Mouse (Mus musculus) left cerebral cortex, adult 8-10 months (tissue): ENCODE data around the gene Ppp1r7. TPM values are rescaled to one million over a fixed set of nuclear protein-coding genes. Genes with fewer than 3 reads are reported as not detected.

ENCODE experiments used
- microRNA-seq, 2 experiments: library from miRNA; unstranded; fragments of <30 nt; microRNA quantifications; one replicate each; pipeline ENCODE4 v1.2.0; 2022
- total RNA-seq, 4 experiments: library from RNA; stranded (reverse); gene quantifications; 2 replicates each; pipeline ENCODE4 v1.2.4; 2022

Gene Ppp1r7
- total RNA-seq, 4 experiments from 2014 or later = 85.0 to 107 (median 96.8) TPM

Small RNA genes lying within 50 kb of the gene (microRNA-seq; reads per million reads assigned to microRNA genes)
- gene Mir6345 = 0 reads per million in 2 experiments
- gene Mir6902 = 0 reads per million in 2 experiments

Other genes with a start within 250 kb of the Ppp1r7 start
- gene Kif1a, start 240.9 kb upstream of the Ppp1r7 start, total RNA-seq = 100 to 1,000 TPM; 755 to 840 (median 807) TPM
- gene Agxt, start 207.6 kb upstream of the Ppp1r7 start, total RNA-seq = not detected
- gene 2310007B03Rik, start 181.9 kb upstream of the Ppp1r7 start, total RNA-seq = under 1 TPM in 1 of 4 experiments, not detected in 3; 0.27 TPM
- under 1 TPM; 0.15 to 0.42 (median 0.20) TPM for gene Crocc2, start 174.1 kb upstream of the Ppp1r7 start, total RNA-seq
- gene Sned1, start 107.0 kb upstream of the Ppp1r7 start, total RNA-seq = 10 to 100 TPM in 1 of 4 experiments, 1 to 10 TPM in 3; 7.4 to 11.0 (median 9.1) TPM
- 10 to 100 TPM; 19.3 to 20.3 (median 20.0) TPM for gene Mterf4, start 36.9 kb upstream of the Ppp1r7 start, total RNA-seq
- 10 to 100 TPM in 1 of 4 experiments, 1 to 10 TPM in 3; 5.8 to 13.6 (median 6.3) TPM for gene Pask, start 628 bp downstream of the Ppp1r7 start, total RNA-seq
- under 1 TPM; 0.18 to 0.74 (median 0.51) TPM for gene Ano7, start 31.1 kb downstream of the Ppp1r7 start, total RNA-seq
- 100 to 1,000 TPM; 148 to 174 (median 161) TPM for gene Hdlbp, start 136.0 kb downstream of the Ppp1r7 start, total RNA-seq
- 10 to 100 TPM; 12.2 to 13.9 (median 12.8) TPM for gene Farp2, start 169.2 kb downstream of the Ppp1r7 start, total RNA-seq